Mouse (Mus musculus): ENCODE results near the gene Gpn3. TPM values are rescaled to one million over a fixed set of nuclear protein-coding genes. Genes with fewer than 3 reads are reported as not detected.

Gpn3 gene
- 46.9 and 53.6 TPM in 2 replicates for polyA plus RNA-seq (2015; fragmentation: Nextera tagmentation; extraction: Ambion mirVana)

DNA sequence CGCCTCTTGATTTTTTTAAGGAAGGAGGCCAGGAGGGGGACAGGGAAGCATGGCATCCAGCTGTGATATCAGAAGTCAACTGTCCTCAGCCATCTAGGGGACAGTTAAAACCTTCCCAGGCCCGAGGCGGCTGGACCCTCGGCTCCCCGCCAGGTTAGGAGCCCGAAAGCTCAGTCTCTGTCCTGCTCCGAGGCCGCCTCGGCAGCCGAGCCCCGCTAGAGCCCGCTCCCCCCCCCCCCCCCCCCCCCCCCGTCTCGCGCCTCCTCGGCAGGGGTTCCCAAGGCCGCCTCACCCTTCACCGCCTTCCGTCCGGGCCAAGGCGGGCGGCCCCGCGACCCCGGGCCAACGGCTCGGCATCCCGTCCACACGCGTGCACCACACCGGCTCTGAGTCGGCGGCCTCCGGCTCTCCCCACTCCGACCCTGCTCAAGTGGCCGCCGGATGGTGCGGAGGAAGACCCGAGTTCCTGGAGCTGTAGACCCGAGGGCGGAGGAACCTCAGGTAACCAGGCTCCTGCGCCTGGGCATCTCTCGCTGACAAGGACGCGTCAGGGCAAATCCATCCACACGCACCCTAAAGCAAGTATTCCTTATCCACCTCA lies at the start of gene Gpn3:
TSS of gene Gpn3 (plus strand) at position 286 of the 601 bp plus-strand sequence.
- Histone ChIP-seq H3K9ac (peak within 1 kb of the TSS; percentile 88), H3K4me3 (peak within 1 kb of the TSS; percentile 73), H3K4me1 (replicated peaks) (peaks cover 28% of the 10 kb centered on the region), H3K27ac (replicated peaks) (peak within 1 kb of the TSS; percentile 97), H3K4me2 (peak within 1 kb of the TSS; percentile 69), H3K27me3 (no peaks in the 10 kb centered on the region), H3K9me3 (no peaks in the 10 kb centered on the region), H3K36me3 (peaks cover 43% of the 10 kb centered on the region)
- ATAC-seq (ENCODE audit: low read depth): peak; percentile 84
- WGBS: under 1% methylated on average over 34 of the region's 46 CpGs

DNA sequence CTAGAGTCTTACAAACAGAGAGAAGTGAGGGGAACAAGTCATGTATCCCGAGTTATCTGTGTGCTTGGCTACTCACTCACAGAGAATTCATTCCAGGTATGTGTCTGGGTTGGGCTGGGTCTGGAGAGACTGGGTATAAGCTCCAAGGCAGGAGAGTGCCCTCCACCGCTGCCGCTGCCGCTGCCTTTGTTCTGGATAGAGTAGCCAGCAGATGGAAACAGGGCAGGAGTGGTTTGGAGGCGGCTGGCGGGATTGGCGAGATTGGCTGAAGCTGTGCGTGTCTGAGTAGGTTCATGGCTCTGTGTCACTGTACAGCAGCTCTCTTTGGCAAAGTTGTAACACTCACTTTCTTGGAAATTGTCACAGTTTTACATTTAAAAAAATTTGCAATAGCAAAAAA lies 48.2 kb upstream of the Gpn3 start:
- Histone ChIP-seq H3K4me3 (no peak overlapping the region), H3K9ac (no peak overlapping the region), H3K27me3 (no peaks in the 10 kb centered on the region), H3K4me2 (no peak overlapping the region), H3K36me3 (peaks cover 68% of the 10 kb centered on the region), H3K4me1 (replicated peaks) (no peaks in the 10 kb centered on the region), H3K27ac (replicated peaks) (no peak overlapping the region), H3K9me3 (no peaks in the 10 kb centered on the region)
- no peak for ATAC-seq (ENCODE audit: low read depth)
- 71% methylated on average over 8 of the region's 8 CpGs for WGBS

DNA sequence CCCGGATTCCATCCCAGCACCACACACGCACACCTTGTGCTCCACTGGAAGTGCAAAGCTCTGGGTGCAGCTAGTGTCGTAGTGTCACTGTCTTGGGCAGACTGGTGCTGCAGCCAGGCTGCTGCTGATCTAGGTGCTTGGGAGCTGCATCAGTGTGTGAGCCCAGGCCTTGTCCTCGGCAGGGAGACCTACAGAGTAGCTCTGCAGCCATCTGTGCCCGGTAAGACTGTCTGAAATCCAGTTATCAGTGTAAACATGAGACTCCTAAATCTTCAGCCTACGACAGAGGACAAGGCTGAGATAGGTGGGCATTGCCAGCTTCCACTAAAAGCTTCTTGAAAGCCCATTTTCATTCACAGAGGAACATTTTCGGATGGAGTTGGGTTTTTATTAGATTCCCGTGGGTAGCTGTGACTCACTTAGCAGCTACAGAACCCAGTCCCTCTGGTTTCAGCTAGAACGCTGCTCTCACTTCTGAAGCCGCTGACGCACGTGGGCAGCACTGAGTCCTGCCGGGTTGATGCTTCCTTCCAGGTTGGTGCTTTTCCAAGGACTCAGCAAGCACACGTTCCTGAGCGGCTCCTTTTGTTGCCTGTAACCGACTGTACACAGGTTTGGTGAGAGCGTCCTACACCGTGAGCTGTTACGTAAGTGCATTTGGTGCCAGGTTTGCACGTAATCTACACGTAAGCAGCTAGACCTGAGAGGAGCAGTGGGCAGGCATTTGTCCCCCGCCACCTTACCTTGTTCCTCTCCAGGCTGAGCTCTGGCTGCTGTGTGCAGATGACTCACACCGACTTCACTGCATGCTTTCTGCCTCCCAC lies 46.9 kb upstream of the Gpn3 start:
- no peak for ATAC-seq (ENCODE audit: low read depth)
- Histone ChIP-seq H3K4me2 (no peak overlapping the region), H3K9ac (no peak overlapping the region), H3K27ac (replicated peaks) (no peak overlapping the region), H3K4me1 (replicated peaks) (no peaks in the 10 kb centered on the region), H3K27me3 (no peaks in the 10 kb centered on the region), H3K4me3 (no peak overlapping the region), H3K9me3 (no peaks in the 10 kb centered on the region), H3K36me3 (peaks cover 69% of the 10 kb centered on the region)
- WGBS: 92% methylated on average over 23 of the region's 23 CpGs

DNA sequence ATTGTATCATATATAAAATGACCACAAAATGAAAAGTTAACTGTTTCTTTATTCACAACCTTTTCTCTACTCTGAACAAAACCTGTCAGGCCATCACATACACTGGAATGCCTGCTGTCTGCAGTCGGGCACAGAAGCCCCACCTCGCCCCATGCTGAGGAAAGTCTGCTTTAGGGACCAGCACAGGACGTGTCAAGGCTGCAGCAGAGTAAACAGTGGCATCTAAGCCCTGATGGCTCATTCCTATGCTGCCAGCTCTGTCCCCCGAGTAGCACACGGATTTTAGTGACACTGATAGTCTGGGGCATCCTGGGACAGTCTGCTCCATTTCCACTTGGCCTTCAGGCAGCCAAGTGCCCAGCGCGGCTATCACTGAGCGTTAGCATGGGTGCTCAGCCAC lies 46.2 kb upstream of the Gpn3 start:
- no peak for ATAC-seq (ENCODE audit: low read depth)
- 89% methylated on average over 8 of the region's 8 CpGs for WGBS
- no peaks in the 10 kb centered on the region for H3K4me1 ChIP-seq (replicated peaks)
- H3K9me3 ChIP-seq: no peaks in the 10 kb centered on the region
- no peak overlapping the region for H3K4me2 ChIP-seq
- H3K27me3 ChIP-seq: no peaks in the 10 kb centered on the region
- no peak overlapping the region for H3K9ac ChIP-seq
- no peak overlapping the region for H3K27ac ChIP-seq (replicated peaks)
- H3K4me3 ChIP-seq: no peak overlapping the region
- peaks cover 62% of the 10 kb centered on the region for H3K36me3 ChIP-seq

DNA sequence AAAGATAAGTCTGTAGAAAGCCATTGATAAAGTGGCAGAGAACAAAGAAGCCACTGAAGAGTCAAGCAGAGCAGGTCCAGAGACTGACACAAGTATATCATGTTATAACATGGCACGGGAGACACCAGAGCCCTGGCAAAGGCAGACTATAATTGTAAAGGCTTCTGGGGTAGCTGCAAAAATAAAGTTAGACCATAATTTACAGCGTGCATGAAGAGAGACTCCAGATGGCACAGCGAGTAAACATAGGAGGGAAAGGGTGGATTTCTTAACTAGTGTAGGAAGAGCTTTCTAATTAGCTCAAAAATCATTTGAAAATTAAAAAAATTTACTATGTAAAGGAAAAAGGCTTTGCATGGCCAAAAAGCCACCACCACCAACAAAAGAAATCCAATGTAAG lies 44.4 kb upstream of the Gpn3 start:
- WGBS: 92% methylated on average over 3 of the region's 3 CpGs

DNA sequence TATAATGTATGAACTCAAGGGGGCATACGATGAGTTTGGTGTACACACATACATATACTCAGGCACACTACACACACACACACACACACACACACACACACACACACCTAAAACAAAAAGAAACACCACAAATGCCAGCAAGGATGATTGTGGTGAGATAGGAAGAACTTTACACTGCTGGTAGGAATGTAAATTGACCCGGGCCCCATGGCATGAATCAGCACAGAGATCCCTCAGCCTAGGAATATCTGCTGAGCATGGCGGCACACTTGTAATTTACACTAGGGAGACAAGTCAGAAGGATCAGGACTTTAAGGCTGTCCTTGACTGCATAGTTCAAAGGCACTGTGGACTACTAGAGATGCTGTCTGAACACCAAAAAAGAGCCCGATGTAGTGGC lies 41.4 kb upstream of the Gpn3 start:
- 93% methylated on average over 4 of the region's 4 CpGs for WGBS
- ATAC-seq (ENCODE audit: low read depth): no peak

More for the DNA sequence above, 44.4 kb upstream of the Gpn3 start:
- Histone ChIP-seq H3K9me3 (no peaks in the 10 kb centered on the region), H3K9ac (no peak overlapping the region), H3K27me3 (no peaks in the 10 kb centered on the region), H3K4me1 (replicated peaks) (no peaks in the 10 kb centered on the region), H3K4me3 (no peak overlapping the region), H3K36me3 (peaks cover 44% of the 10 kb centered on the region), H3K27ac (replicated peaks) (no peak overlapping the region), H3K4me2 (no peak overlapping the region)
- ATAC-seq (ENCODE audit: low read depth): no peak

DNA sequence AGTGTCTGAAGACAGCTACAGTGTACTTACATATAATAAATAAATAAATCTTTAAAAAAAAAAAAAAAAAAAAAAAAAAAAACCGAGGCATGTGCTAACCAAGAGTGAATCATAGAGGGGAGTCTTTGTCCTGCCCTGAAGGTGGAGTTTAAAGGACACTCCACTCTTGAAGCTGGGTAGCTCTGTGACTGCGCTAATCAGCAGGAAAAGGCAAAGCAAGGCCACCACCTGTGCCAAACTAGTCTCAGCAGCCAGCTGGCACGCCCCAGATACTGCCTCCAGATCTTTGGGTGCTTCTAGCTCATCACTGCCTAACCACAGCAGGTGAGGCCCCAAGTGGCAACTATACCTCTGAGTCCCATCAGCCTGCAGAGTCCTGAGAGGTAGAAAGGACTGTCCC lies 37.0 kb upstream of the Gpn3 start:
- Histone ChIP-seq H3K9me3 (no peaks in the 10 kb centered on the region), H3K27me3 (no peaks in the 10 kb centered on the region), H3K4me3 (no peak overlapping the region), H3K4me1 (replicated peaks) (no peaks in the 10 kb centered on the region), H3K36me3 (no peaks in the 10 kb centered on the region), H3K27ac (replicated peaks) (no peak overlapping the region), H3K4me2 (no peak overlapping the region), H3K9ac (no peak overlapping the region)
- ATAC-seq (ENCODE audit: low read depth): no peak
- 79% methylated on average over 3 of the region's 3 CpGs for WGBS

More for the DNA sequence above, 41.4 kb upstream of the Gpn3 start:
- no peaks in the 10 kb centered on the region for H3K4me1 ChIP-seq (replicated peaks)
- H3K9me3 ChIP-seq: no peaks in the 10 kb centered on the region
- no peaks in the 10 kb centered on the region for H3K27me3 ChIP-seq
- H3K4me3 ChIP-seq: no peak overlapping the region
- H3K27ac ChIP-seq (replicated peaks): no peak overlapping the region
- no peak overlapping the region for H3K9ac ChIP-seq
- peaks cover 27% of the 10 kb centered on the region for H3K36me3 ChIP-seq
- H3K4me2 ChIP-seq: no peak overlapping the region

DNA sequence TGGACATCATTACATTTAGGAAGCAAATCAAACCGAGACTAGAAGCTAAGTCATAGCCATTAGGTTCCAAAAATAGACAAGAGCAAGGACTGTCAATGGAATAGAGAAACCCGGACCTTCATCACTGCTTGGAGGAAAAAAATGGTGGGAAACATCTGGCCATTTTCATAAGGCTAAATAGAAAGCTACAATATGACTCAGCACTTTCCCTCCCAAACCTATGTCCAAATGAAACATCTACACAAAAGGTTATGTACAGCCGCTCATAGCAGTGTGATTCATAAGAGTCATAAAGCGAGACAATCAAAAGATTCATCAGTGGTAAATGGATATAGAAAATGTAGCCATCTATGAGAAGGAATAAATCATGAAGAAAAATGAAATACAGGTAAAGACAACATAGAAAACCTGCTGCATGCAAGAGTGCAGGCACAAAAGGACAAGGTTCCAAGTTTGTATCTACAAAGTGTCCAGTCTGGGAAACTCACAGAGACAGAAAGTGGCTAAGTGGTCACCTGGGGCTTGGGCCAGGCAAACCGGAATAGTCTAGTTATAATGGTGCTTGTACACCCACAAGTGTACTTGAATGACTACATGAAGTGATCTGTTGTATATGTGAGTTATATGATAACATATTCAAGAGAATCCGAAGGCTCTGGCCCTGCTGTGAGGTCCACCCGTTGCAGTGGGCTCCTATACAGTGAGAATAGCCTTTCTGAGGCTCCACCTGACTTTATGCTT lies 35.0 kb upstream of the Gpn3 start:
- no peaks in the 10 kb centered on the region for H3K4me1 ChIP-seq (replicated peaks)
- no peak for ATAC-seq (ENCODE audit: low read depth)
- 88% methylated on average over 7 of the region's 7 CpGs for WGBS
- no peak overlapping the region for H3K9ac ChIP-seq
- H3K36me3 ChIP-seq: no peaks in the 10 kb centered on the region
- H3K4me2 ChIP-seq: no peak overlapping the region
- H3K27ac ChIP-seq (replicated peaks): no peak overlapping the region
- H3K27me3 ChIP-seq: no peaks in the 10 kb centered on the region
- no peak overlapping the region for H3K4me3 ChIP-seq
- no peaks in the 10 kb centered on the region for H3K9me3 ChIP-seq

DNA sequence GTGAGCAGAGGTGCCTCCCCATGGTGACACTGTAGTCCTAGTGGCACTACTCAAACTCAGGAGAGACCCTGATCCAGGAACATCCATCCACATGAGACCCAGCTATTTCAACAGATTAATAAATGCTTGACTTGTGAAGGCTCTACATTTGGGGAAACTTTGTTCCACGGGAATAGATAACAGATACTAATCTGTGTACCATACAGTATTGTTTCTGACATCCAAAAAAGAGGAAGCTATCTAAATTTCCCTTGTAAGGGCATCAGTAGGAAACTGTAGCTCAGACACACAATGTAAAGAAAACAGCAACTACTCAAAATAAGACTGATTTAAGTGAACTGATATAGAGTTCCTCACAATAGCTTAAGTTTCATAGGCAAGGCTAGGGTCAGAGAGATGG lies 28.8 kb upstream of the Gpn3 start:
- Histone ChIP-seq H3K4me3 (no peak overlapping the region), H3K27me3 (no peaks in the 10 kb centered on the region), H3K4me2 (no peak overlapping the region), H3K4me1 (replicated peaks) (0 out of 2 replicates have a peak, but pooled peaks cover 7% of the 10 kb centered on the region), H3K9me3 (no peaks in the 10 kb centered on the region), H3K36me3 (no peaks in the 10 kb centered on the region), H3K9ac (0 out of 2 replicates have a peak overlapping the region, but pooled peaks have one; percentile 26), H3K27ac (replicated peaks) (no peak overlapping the region)
- ATAC-seq (ENCODE audit: low read depth): no peak
- 85% methylated on average over 1 of the region's 1 CpGs for WGBS

DNA sequence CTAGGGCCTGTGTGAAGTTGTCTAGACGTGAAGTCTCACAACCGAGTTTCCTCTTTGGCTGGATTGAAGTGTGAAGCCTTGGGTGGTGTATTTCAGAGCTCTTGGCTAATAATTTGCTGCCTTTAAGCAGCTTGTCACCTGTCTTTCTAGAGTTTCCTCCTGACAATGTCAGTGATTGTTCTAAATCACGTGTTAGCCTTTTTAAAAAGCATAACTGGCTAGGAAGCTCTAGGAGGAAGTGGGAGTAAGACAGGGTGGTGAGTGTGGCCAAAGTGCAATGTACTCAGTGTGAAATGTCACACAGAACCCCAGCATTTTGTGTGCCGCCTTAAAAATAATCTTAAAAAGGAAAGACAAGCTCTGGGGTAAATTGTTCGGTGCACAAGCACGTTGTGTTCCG lies 27.9 kb upstream of the Gpn3 start:
- Histone ChIP-seq H3K27me3 (no peaks in the 10 kb centered on the region), H3K4me3 (no peak overlapping the region), H3K4me2 (no peak overlapping the region), H3K4me1 (replicated peaks) (0 out of 2 replicates have a peak, but pooled peaks cover 7% of the 10 kb centered on the region), H3K27ac (replicated peaks) (0 out of 2 replicates have a peak overlapping the region, but pooled peaks have one; percentile 18), H3K9me3 (no peaks in the 10 kb centered on the region), H3K9ac (no peak overlapping the region), H3K36me3 (no peaks in the 10 kb centered on the region)
- WGBS: 49% methylated on average over 7 of the region's 7 CpGs
- no peak for ATAC-seq (ENCODE audit: low read depth)

DNA sequence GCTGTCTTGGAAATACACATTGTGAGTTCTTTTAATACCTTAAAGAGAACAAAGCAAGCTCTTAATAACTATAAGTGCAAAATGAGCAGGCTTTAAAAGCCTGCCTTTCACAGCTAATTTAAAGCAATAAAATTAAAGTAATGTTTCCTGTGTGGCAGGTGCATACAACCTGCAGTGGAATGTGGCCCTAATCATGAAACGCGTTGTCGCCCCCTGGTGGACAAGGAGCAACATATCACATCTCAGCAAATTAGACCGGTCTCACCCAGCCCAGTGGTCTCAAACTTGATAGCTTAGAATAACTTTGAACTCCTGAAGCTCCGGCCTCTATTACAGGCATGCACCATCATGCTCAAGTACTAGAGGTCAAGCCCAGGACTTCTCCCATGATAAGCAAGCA lies 27.4 kb upstream of the Gpn3 start:
- H3K36me3 ChIP-seq: no peaks in the 10 kb centered on the region
- H3K9ac ChIP-seq: no peak overlapping the region
- peak; percentile 72; the same call in 1 of the 2 replicates for ATAC-seq (ENCODE audit: low read depth)
- H3K4me2 ChIP-seq: no peak overlapping the region
- H3K4me3 ChIP-seq: no peak overlapping the region
- H3K4me1 ChIP-seq (replicated peaks): 0 out of 2 replicates have a peak, but pooled peaks cover 7% of the 10 kb centered on the region
- H3K27me3 ChIP-seq: no peaks in the 10 kb centered on the region
- no peaks in the 10 kb centered on the region for H3K9me3 ChIP-seq
- H3K27ac ChIP-seq (replicated peaks): no peak overlapping the region
- 9% methylated on average over 5 of the region's 5 CpGs for WGBS

DNA sequence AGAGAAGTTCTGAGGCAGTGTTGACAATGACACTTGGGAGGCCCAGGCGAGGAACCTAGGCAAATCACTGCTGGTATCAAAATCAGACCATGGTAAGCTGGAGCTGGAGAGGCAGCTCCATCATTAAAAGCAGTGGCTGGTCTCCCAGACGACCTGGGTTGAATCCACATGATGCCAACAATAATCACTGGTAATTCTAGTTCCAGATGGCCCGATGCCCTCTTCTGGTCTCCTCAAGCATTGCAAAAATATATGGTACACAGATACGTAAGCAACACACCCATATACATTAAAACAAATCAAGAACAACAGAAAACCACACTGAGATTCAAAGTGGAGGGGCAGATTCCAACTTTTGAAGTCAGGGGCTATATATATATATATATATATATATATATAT lies 25.9 kb upstream of the Gpn3 start:
- Histone ChIP-seq H3K36me3 (no peaks in the 10 kb centered on the region), H3K4me3 (no peak overlapping the region), H3K4me2 (no peak overlapping the region), H3K9me3 (no peaks in the 10 kb centered on the region), H3K4me1 (replicated peaks) (0 out of 2 replicates have a peak, but pooled peaks cover 7% of the 10 kb centered on the region), H3K27ac (replicated peaks) (no peak overlapping the region), H3K27me3 (no peaks in the 10 kb centered on the region), H3K9ac (no peak overlapping the region)
- 75% methylated on average over 4 of the region's 4 CpGs for WGBS
- no peak for ATAC-seq (ENCODE audit: low read depth)
